Mouse (Mus musculus): ENCODE results near the gene Hlx. TPM values are rescaled to one million over a fixed set of nuclear protein-coding genes. Genes with fewer than 3 reads are reported as not detected.

The Hlx gene
- polyA plus RNA-seq, 1 experiment from 2014 or later = 8.1 TPM

DNA sequence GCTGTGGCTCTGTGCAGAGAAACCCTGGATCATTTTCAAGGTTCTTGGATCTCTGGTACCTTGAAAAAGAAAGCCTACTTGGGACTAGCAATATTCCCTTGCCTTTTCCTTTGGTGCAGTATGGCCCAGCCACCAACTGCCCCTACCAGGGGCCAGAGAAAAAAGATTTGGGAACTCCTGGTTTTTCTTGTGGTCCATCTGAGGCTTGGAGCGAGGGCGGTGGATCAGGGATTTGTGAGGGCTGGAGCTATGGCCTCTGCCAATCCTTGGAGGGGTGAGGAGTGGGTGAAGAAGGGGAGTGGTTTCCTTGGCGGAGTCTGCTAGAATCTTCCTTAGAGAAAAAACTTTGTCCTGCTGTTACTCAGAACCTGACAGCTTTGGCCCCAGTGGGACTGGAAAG lies 8.5 kb downstream of the Hlx start:
- Histone ChIP-seq H3K27me3 (replicated peaks) (peaks cover 100% of the 10 kb centered on the region), H3K9me3 (no peaks in the 10 kb centered on the region), H3K4me1 (peaks cover 22% of the 10 kb centered on the region), H3K4me2 (no peak overlapping the region), H3K36me3 (no peaks in the 10 kb centered on the region), H3K9ac (no peak overlapping the region), H3K4me3 (no peak overlapping the region), H3K27ac (replicated peaks) (no peak overlapping the region)
- WGBS = 19% methylated on average over 3 of the region's 3 CpGs
- no peak for ATAC-seq (ENCODE audit: extremely low read depth, insufficient number of reproducible peaks, low FRiP score, low TSS enrichment)

- no peak overlapping the region for H3K4me2 ChIP-seq
- WGBS = 2% methylated on average over 9 of the region's 9 CpGs
- ATAC-seq (ENCODE audit: extremely low read depth, insufficient number of reproducible peaks, low FRiP score, low TSS enrichment) = no peak
Measured at GRCm38 (mm10) chr1:184721121-184721520, 11.3 kb downstream of the Hlx start.

GRCm38 (mm10) chr1:184720162-184721025 lies 12.0 kb downstream of the Hlx start:
- Histone ChIP-seq H3K4me3 (no peak overlapping the region), H3K36me3 (no peaks in the 10 kb centered on the region), H3K27ac (replicated peaks) (no peak overlapping the region), H3K4me2 (no peak overlapping the region), H3K9ac (no peak overlapping the region), H3K4me1 (peaks cover 13% of the 10 kb centered on the region; the same call in 1 of the 2 replicates), H3K27me3 (replicated peaks) (peaks cover 100% of the 10 kb centered on the region), H3K9me3 (no peaks in the 10 kb centered on the region)
- no peak for ATAC-seq (ENCODE audit: extremely low read depth, insufficient number of reproducible peaks, low FRiP score, low TSS enrichment)
- 3% methylated on average over 26 of the region's 26 CpGs for WGBS

More at GRCm38 (mm10) chr1:184721121-184721520, 11.3 kb downstream of the Hlx start:
- no peak overlapping the region for H3K9ac ChIP-seq
- H3K27ac ChIP-seq (replicated peaks) = no peak overlapping the region
- H3K9me3 ChIP-seq = no peaks in the 10 kb centered on the region
- no peak overlapping the region for H3K4me3 ChIP-seq
- no peaks in the 10 kb centered on the region for H3K36me3 ChIP-seq
- peaks cover 100% of the 10 kb centered on the region for H3K27me3 ChIP-seq (replicated peaks)
- peaks cover 13% of the 10 kb centered on the region; the same call in 1 of the 2 replicates for H3K4me1 ChIP-seq

DNA sequence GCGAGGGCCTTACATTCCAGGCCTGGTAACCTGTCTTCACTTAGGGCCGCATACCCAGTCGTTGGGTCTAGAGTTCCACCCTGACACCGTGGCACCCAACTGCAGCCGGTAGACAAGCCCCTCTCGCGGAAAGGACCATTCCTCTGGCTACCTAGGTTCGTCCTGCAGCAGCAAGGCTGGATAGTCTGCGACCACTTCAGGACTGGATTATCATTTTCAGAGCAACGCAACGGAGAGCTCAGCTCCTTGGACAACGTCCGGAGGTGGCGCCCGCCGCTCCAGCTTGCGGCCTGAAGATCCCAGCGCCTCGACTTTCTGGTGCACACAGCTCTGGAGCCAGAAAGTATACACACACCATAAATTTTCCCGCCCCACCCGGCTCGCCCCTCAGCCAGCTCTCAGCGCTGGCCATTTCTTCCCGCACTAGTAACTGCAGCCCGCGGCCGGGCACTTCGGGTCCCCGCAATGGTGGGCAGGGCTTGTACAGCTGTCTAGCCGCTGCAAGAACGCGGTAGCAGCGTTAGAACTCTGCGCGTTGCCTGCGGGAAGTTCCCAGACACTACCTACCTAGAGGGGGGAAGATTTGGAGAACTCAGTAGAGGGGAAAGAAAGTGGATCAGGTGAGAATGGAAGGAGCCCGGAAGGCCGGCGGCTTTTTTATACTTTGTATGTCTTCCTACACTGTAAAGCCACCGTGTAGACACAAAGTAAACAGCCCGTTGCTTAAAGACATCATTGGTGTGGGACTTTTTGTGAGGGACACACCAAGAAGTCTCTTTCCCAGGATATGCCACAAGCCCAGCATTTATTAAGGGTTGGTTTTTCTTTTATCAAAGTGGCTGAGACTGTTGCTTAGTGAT lies 13.9 kb downstream of the Hlx start:
- Histone ChIP-seq H3K4me2 (peak overlapping the region; percentile 55), H3K4me1 (peaks cover 4% of the 10 kb centered on the region; the same call in 1 of the 2 replicates), H3K4me3 (peak overlapping the region; percentile 33), H3K9ac (no peak overlapping the region; the same call in 1 of the 2 replicates), H3K27ac (replicated peaks) (no peak overlapping the region), H3K27me3 (replicated peaks) (peaks cover 100% of the 10 kb centered on the region), H3K36me3 (no peaks in the 10 kb centered on the region), H3K9me3 (no peaks in the 10 kb centered on the region)
- whole genome bisulfite sequencing = 1% methylated on average over 41 of the region's 41 CpGs
- ATAC-seq (ENCODE audit: extremely low read depth, insufficient number of reproducible peaks, low FRiP score, low TSS enrichment) = no peak

GRCm38 (mm10) chr1:184717691-184718200 lies 14.7 kb downstream of the Hlx start:
- peaks cover 100% of the 10 kb centered on the region for H3K27me3 ChIP-seq (replicated peaks)
- ATAC-seq (ENCODE audit: extremely low read depth, insufficient number of reproducible peaks, low FRiP score, low TSS enrichment) = no peak
- no peaks in the 10 kb centered on the region for H3K36me3 ChIP-seq
- peak overlapping the region; percentile 33; the same call in 1 of the 2 replicates for H3K4me3 ChIP-seq
- no peak overlapping the region for H3K9ac ChIP-seq
- peaks cover 4% of the 10 kb centered on the region; the same call in 1 of the 2 replicates for H3K4me1 ChIP-seq
- H3K27ac ChIP-seq (replicated peaks) = no peak overlapping the region
- H3K4me2 ChIP-seq = no peak overlapping the region
- no peaks in the 10 kb centered on the region for H3K9me3 ChIP-seq
- 4% methylated on average over 12 of the region's 12 CpGs for WGBS

- ATAC-seq (ENCODE audit: extremely low read depth, insufficient number of reproducible peaks, low FRiP score, low TSS enrichment) = no peak
- no peaks in the 10 kb centered on the region for H3K9me3 ChIP-seq
- H3K4me3 ChIP-seq = no peak overlapping the region
- H3K36me3 ChIP-seq = no peaks in the 10 kb centered on the region
- H3K4me1 ChIP-seq = peaks cover 4% of the 10 kb centered on the region; the same call in 1 of the 2 replicates
- no peak overlapping the region for H3K9ac ChIP-seq
- 3% methylated on average over 18 of the region's 18 CpGs for WGBS
- H3K27me3 ChIP-seq (replicated peaks) = peaks cover 99% of the 10 kb centered on the region
- no peak overlapping the region for H3K4me2 ChIP-seq
- H3K27ac ChIP-seq (replicated peaks) = no peak overlapping the region
Measured at GRCm38 (mm10) chr1:184717016-184717568, 15.3 kb downstream of the Hlx start.

DNA sequence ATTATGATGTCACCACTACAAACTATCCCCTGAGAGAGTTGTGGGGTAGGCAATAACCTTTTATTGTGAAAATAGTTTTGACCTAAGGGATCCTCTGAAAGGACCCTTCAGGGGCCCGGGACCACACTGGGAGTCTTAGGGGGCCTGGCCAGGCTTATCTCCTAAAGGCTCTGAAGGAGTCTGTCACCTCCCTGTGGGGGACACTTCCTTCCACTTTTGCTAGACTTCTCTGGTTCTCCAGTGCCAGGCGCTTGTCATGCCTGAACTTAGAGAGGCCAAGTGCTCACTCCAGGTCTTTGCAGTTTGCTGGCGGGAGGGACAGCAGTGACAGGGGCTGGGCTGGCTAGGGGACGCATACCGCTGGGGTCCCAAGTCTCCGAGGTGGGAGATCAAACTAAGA lies 16.3 kb downstream of the Hlx start:
- H3K36me3 ChIP-seq = no peaks in the 10 kb centered on the region

DNA sequence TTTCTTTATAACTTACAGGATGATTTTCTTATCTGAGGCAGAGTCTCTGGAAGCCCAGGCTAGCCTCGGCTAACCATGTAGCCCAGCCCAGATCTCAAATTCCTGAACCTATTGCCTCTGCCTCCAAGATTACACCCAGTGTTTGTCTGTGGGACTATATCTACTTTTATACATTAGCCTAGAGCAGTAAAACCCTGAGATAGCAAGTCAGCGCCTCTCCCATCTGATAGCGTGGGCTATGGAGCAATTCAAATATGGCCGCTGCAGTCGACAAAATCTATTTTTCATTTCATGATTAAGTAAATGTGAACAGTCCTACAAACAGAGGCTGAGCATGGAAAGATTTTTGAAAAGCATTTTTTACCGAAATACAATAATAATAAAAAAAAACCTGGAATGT lies 16.7 kb downstream of the Hlx start:
- H3K9ac ChIP-seq = no peak overlapping the region
- WGBS = 17% methylated on average over 6 of the region's 6 CpGs
- H3K9me3 ChIP-seq = peaks cover 3% of the 10 kb centered on the region; the same call in 1 of the 2 replicates
- ATAC-seq (ENCODE audit: extremely low read depth, insufficient number of reproducible peaks, low FRiP score, low TSS enrichment) = no peak
- no peak overlapping the region for H3K4me2 ChIP-seq
- peaks cover 4% of the 10 kb centered on the region; the same call in 1 of the 2 replicates for H3K4me1 ChIP-seq
- no peaks in the 10 kb centered on the region for H3K36me3 ChIP-seq
- no peak overlapping the region for H3K27ac ChIP-seq (replicated peaks)
- H3K4me3 ChIP-seq = no peak overlapping the region
- peaks cover 91% of the 10 kb centered on the region for H3K27me3 ChIP-seq (replicated peaks)

More for the DNA sequence above, 16.3 kb downstream of the Hlx start:
- no peak for ATAC-seq (ENCODE audit: extremely low read depth, insufficient number of reproducible peaks, low FRiP score, low TSS enrichment)
- Histone ChIP-seq H3K4me1 (peaks cover 4% of the 10 kb centered on the region; the same call in 1 of the 2 replicates), H3K9me3 (peaks cover 3% of the 10 kb centered on the region; the same call in 1 of the 2 replicates), H3K9ac (no peak overlapping the region), H3K4me3 (no peak overlapping the region), H3K4me2 (no peak overlapping the region), H3K27me3 (replicated peaks) (peaks cover 95% of the 10 kb centered on the region), H3K27ac (replicated peaks) (no peak overlapping the region)
- WGBS = 4% methylated on average over 6 of the region's 6 CpGs

GRCm38 (mm10) chr1:184714515-184714914 lies 17.9 kb downstream of the Hlx start:
- no peaks in the 10 kb centered on the region for H3K36me3 ChIP-seq
- ATAC-seq (ENCODE audit: extremely low read depth, insufficient number of reproducible peaks, low FRiP score, low TSS enrichment) = no peak
- no peak overlapping the region for H3K9ac ChIP-seq
- H3K4me1 ChIP-seq = peaks cover 4% of the 10 kb centered on the region; the same call in 1 of the 2 replicates
- H3K27ac ChIP-seq (replicated peaks) = no peak overlapping the region
- H3K4me3 ChIP-seq = no peak overlapping the region
- H3K9me3 ChIP-seq = peaks cover 3% of the 10 kb centered on the region; the same call in 1 of the 2 replicates
- no peak overlapping the region for H3K4me2 ChIP-seq
- peaks cover 86% of the 10 kb centered on the region for H3K27me3 ChIP-seq (replicated peaks)
- WGBS = 41% methylated on average over 3 of the region's 3 CpGs

DNA sequence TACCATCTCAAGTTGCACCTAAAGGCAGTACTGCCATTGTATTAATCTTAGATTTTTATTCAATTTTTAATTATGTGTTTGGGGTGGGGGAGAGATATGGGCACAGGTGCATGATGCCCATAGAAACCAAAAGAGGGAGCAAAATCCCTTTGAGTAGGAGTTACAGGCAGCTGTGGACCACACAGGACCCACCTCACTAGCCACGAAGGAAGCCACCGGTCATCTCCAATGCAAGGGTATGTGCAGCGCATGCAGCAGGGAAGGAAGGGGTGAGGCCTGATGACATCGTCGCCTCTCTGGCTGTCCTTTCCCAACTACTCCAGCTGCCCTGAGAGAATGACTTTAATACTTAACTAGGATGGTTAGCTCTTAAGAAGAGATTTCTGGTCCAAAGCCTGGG lies 18.7 kb downstream of the Hlx start:
- ATAC-seq (ENCODE audit: extremely low read depth, insufficient number of reproducible peaks, low FRiP score, low TSS enrichment) = no peak
- no peak overlapping the region for H3K27ac ChIP-seq (replicated peaks)
- H3K4me1 ChIP-seq = peaks cover 3% of the 10 kb centered on the region; the same call in 1 of the 2 replicates

More for the DNA sequence above, 18.7 kb downstream of the Hlx start:
- peaks cover 3% of the 10 kb centered on the region; the same call in 1 of the 2 replicates for H3K9me3 ChIP-seq
- H3K36me3 ChIP-seq = no peaks in the 10 kb centered on the region
- H3K9ac ChIP-seq = no peak overlapping the region
- H3K27me3 ChIP-seq (replicated peaks) = peaks cover 86% of the 10 kb centered on the region
- 64% methylated on average over 5 of the region's 5 CpGs for WGBS
- H3K4me3 ChIP-seq = no peak overlapping the region
- H3K4me2 ChIP-seq = no peak overlapping the region
